Mouse (Mus musculus) midbrain, embryonic 14.5 days (tissue): ENCODE measurements around the gene Tinagl1. TPM values are rescaled to one million over a fixed set of nuclear protein-coding genes. Genes with fewer than 3 reads are reported as not detected.

Source experiments
- polyA plus RNA-seq: library from polyadenylated mRNA; unstranded; fragments of >200 nt; fragmentation: Nextera tagmentation; extraction: Ambion mirVana; gene quantifications from 2 replicates; pipeline ENCODE4 v1.2.1, GENCODE M21; 2014

Gene Tinagl1
- polyA plus RNA-seq, 1 experiment from 2014 or later: 1.7 TPM

Other genes with a start within 250 kb of the Tinagl1 start
- 0.16 TPM in 1 of 2 replicates, not detected in the other for gene Spocd1, start 245.9 kb downstream of the Tinagl1 start, polyA plus RNA-seq
- 15.9 and 16.9 TPM in 2 replicates for gene Adgrb2, start 190.3 kb downstream of the Tinagl1 start, polyA plus RNA-seq
- gene Col16a1, start 127.3 kb downstream of the Tinagl1 start, polyA plus RNA-seq: 4.3 and 4.4 TPM in 2 replicates
- 68.8 and 71.6 TPM in 2 replicates for gene Pef1, start 72.6 kb downstream of the Tinagl1 start, polyA plus RNA-seq
- gene Hcrtr1, start 35.8 kb downstream of the Tinagl1 start, polyA plus RNA-seq: 1.6 TPM in 2 replicates
- not detected in 2 replicates for gene Gm853, start 47.3 kb upstream of the Tinagl1 start, polyA plus RNA-seq
- 49.2 and 52.1 TPM in 2 replicates for gene Serinc2, start 104.1 kb upstream of the Tinagl1 start, polyA plus RNA-seq
- gene Fabp3, start 133.5 kb upstream of the Tinagl1 start, polyA plus RNA-seq: 170 and 260 TPM in 2 replicates
- 0.65 TPM in 1 of 2 replicates, not detected in the other for gene Gm10570, start 133.6 kb upstream of the Tinagl1 start, polyA plus RNA-seq
- gene Zcchc17, start 184.8 kb upstream of the Tinagl1 start, polyA plus RNA-seq: 98.7 and 101 TPM in 2 replicates
- 98.8 and 113 TPM in 2 replicates for gene Snrnp40, start 185.0 kb upstream of the Tinagl1 start, polyA plus RNA-seq